Mouse (Mus musculus) naive thymus-derived CD4-positive, alpha-beta T cell, adult 2 months (primary cell): Measurements from ENCODE around the gene Adgrf1.
A peak's percentile ranks its signal among the peaks of the same experiment; 100 is the strongest.

ENCODE experiments used
- DNase-seq: peaks from one replicate; pipeline ENCODE4 v3.0.0-alpha.2; 2011; ENCODE audit warnings: low read depth

Adgrf1 gene

GRCm38 (mm10) chr17:43270161-43270560 lies at the start of gene Adgrf1:
Gene Adgrf1, plus strand, starts transcription at chr17:43270329.
- DNase-seq, result no peak

DNA sequence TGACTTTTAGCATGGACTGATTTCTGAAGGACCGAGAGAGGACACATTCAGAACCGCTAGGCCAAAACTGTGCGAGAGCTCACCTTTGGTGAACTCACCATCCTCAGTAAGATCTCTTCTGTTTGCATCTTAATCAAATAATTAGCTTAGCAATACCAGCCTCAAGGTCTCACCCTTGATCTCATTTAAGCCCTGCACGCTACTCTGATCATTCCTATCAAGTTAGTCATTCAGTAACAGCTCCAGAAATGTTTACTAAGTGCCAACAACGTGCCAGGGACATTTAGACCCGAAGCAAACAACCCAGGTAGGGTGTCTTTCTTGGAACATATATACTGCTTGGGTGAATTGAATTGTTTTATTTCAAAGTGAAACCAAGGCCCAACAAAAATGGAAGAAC lies 44.0 kb upstream of the Adgrf1 start:
- DNase-seq, result no peak

GRCm38 (mm10) chr17:43229621-43230513 lies 40.3 kb upstream of the Adgrf1 start:
- peak; percentile 68 for DNase-seq

- no peak for DNase-seq
These were observed 39.3 kb upstream of the Adgrf1 start for GRCm38 (mm10) chr17:43230821-43231220.

DNA sequence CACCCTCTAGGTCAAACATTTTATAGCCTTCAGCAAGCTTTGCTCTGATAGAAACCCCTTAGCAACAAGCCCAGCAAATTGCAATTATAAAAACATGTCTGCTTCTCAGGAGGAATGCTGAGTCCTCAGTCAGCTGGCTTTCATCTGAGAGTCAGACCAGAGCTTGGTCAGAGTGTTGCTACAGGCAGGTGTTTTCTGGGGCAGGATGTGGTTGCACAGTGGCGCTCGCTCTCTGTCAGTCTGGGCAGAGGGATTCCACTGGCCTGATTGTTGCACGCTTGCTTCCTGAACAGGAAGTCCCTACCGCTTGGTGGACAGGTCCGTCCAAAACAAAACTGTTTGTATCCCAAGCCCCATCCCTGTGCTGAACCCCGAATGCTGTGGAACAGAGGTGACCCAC lies 37.4 kb upstream of the Adgrf1 start:
- peak; percentile 57 for DNase-seq

DNA sequence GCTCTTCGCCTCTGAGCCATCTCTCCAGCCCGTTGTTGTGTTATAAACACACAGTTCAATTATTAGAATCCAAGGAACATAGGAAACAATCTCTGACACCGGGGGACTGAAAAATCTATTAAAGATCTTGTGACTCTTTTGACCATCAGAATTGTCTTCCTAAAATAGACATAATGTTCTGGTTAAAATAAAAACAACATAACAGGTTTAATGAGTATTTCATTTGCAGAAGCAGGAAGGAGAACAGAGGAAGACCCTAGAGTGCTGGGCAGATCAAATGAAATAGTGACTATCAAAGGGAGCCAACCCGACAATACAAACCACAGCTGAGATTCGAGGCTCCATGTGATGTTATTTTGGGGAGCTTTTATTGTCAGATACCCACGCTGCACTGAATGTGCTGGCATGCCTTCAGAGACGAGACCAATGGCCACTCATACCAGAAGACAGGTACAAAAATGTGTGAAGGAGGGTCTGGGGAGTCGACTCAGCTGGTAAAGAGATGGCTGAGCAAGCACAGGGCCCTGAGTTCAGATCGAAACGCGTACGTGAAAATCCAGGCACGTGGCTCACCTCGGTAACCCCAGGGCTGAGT lies 33.4 kb upstream of the Adgrf1 start:
- DNase-seq, result no peak

DNA sequence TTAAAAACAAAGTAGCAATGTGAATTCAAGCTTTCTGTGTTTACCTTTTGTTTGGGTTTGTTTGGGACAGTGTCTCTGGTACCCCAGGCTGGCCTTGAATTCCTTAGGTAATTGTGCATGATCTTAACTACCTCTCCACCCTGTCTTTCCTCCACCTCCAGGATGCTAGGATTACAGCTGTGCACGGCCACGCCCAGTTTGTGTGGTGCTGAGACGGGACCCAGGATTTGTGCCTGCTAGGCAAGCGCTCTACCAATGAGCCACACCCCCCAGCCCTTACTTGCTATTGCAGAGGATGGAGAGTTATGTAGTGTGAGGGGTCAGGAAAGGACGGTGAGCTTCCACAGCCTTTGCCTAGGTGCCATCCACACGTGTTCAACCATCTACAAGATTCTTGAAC lies 31.1 kb upstream of the Adgrf1 start:
- no peak for DNase-seq

DNA sequence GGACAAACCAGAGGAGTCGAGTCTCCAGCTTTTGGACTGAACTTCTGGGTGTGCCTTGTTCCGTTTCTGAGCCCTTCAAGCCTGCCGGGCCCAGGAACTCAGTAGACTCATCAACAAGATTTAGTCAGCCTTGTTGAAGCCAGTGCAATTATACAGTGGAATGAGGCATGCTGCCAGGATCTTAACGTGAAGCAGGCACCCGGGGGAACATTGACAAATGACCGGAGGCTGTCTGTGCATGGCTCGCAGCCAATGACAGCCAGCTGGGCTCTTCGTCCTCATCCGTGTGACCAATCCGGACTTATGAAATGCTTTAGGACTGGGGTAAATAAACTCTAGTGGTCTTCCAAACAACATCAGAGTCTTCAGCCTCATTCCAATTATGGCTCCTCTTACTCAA lies 29.0 kb upstream of the Adgrf1 start:
- DNase-seq, result no peak

GRCm38 (mm10) chr17:43242609-43243008 lies 27.5 kb upstream of the Adgrf1 start:
- no peak for DNase-seq

DNA sequence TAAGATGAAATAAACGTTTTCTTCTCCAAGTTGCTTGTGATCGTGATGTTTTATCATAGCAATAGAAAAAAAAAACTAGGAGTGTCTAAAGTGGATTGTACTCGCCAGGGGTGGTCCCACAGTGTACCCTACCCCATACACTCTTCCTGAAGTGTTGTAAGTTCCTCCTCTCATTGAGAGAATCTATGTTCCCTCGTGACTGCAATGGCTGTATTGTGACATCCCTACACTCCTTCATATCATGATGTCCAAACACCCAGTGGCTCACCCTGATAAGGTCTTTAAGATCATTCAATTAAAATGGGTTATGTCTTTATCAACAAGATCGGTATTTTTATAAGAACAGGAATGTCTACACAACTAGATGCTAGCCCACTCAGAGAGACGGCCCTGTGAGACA lies 24.8 kb upstream of the Adgrf1 start:
- no peak for DNase-seq

- no peak for DNase-seq
These were observed 22.9 kb upstream of the Adgrf1 start for GRCm38 (mm10) chr17:43247245-43247644.

- no peak for DNase-seq
These were observed 20.5 kb upstream of the Adgrf1 start for GRCm38 (mm10) chr17:43249645-43250044.

DNA sequence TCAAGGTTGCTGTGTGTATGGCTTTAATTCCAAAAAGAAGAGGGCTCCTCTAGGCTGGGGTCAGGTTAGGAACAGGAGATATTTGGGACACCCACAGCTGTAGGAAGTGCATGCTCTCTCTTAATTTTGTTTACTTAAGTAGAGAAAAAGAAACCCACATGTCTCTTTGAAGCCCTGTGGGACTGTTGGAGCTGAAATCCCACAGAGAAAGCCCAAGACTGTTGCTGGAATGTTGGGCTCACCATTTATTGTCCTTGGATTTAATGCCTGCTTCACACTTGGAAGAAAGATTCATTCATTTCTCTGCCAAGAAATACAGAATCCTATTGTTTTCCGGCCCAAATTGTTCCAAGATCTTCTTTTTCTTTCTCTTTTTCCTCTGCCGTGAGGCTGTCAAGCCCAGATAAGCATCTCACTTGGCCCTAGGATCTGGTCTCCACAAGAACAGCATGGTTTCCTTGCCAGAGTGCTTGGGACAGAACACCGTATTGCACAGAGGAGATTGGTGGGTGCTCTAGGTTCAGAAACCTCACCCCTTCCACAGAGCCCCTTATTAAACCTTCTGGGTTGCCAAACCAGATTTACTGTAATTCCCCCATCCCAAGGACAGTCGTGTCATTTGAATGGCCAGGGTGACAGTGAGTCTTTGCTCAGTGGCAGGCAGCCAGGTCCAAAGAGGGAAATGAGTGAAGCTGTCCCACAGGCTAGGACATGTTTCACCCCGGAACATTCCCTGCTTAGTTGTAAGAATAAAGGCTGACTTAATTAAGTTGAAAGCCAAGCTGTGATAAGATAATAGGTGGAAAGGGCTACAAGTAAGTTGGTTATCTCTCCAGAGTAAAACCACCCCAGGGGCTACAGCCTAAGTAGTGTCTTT lies 18.6 kb upstream of the Adgrf1 start:
- DNase-seq, result no peak

GRCm38 (mm10) chr17:43252846-43253245 lies 17.3 kb upstream of the Adgrf1 start:
- DNase-seq, result no peak

GRCm38 (mm10) chr17:43254261-43254660 lies 15.9 kb upstream of the Adgrf1 start:
- no peak for DNase-seq

DNA sequence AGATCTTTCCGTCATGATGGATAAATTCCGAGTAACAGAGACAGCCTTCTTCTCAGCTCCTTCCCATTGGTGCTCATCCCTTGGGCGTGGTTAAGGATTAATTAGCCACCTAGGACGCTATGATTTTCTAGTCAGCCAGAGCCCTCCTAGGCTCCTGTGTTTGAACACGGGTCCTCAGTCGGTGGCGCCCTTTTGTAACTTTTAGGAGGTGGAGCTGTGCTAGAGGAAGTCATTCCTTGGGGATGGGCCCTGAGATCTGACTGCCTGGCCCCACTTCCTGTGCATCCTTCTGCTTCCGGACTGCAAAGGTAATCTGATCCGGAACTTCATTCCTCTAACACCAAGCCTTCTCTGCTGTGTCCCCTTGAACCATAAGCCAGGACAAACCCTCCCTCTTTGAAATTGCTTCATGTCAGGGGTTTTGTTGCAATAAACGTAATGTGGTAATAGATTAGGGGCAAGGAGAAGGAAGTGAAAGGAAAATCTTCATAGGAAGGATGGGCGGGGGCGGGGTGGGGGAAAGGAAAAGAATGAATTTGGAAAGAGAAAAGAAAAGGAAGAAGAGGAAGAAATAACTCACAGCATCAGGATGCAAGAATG lies 13.5 kb upstream of the Adgrf1 start:
- DNase-seq, result no peak

DNA sequence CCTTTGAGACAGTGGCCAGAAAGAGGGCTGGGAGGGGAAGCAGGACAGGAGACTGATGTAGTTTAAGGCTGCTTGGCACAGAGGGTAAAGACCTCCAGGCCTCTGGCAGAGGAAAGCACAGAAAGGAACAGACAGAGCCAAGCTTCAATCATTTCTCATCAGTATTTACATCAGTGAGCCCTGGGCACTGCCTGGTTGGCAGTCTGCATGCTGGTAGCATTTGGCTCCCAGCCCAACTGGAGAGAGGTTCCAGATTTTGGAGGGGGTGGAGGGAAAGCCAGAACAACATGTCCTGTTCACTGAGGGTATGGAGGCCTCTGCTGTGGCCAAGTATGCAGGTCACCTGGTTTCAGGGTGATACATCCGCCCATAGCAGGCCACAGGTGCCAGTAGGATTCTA lies 12.4 kb upstream of the Adgrf1 start:
- DNase-seq, result no peak

- DNase-seq, result no peak
These were observed 8.2 kb upstream of the Adgrf1 start for GRCm38 (mm10) chr17:43261937-43262336.

DNA sequence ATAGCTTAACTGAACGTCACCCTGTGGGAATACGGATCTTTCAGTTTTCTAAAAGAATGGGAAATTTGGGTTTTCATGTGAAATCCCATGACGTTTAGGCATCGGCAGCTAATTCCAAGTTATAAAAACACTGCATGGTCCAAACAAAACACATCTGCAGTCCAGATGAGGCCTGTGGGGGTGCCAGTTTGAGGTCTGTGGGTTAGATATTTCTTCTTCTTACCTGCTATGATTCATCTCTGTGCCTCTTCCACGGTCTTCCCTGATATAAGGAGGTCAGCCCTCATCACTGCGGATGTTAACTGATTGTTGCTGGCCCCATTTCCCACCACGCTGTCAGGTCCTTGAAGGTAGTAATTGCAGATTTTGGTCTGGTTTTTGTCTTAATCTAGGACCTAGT lies 5.4 kb upstream of the Adgrf1 start:
- no peak for DNase-seq

DNA sequence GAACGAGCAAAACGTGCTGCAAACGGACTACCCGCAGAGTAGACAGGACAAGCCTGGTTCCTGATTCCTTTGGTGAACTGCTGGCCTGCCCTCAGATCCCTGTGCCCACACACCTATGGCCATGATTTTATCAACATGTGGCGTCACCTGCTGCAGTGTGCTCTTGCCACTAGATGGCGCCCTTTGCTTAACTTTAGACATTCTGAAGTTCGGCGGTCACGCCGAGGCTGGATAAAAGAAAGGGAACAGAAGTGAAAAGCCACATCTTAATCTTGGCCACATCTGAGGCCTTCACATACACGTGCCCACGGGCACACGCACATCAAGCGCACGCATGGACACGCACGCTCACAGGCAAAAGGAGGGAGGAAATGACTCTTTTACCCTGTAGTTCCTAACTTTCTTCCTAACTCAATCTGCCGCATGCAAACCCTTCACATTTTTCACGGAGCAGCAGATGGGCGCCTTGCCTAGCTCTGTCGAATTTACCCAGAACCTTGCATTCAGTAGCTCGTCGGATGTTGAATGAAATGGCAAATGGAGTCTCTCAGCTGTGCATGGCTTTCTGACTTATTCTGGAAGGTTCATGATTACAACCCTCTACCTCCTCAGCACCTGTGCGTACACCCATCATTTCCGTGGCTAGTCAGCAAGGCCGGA lies 4.8 kb upstream of the Adgrf1 start:
- peak; percentile 83 for DNase-seq

- DNase-seq, result no peak
These were observed 4.2 kb upstream of the Adgrf1 start for GRCm38 (mm10) chr17:43265944-43266343.

- no peak for DNase-seq
These were observed 3.5 kb upstream of the Adgrf1 start for GRCm38 (mm10) chr17:43266636-43267035.
